Mouse (Mus musculus): ENCODE measurements around the gene Car14. TPM values are rescaled to one million over a fixed set of nuclear protein-coding genes. Genes with fewer than 3 reads are reported as not detected.

Car14 gene
- polyA plus RNA-seq, 1 experiment from 2014 or later, result 5.6 TPM

- no peaks in the 10 kb centered on the region for H3K4me1 ChIP-seq (ENCODE audit: control insufficient read depth, insufficient read depth, low read length)
- H3K36me3 ChIP-seq (ENCODE audit: control insufficient read depth, insufficient read depth, low read length), result peaks cover 90% of the 10 kb centered on the region
- DNase-seq (ENCODE audit: low spot score), result no peak
- no peaks in the 10 kb centered on the region for H3K9me3 ChIP-seq (ENCODE audit: control insufficient read depth, low read length)
- WGBS, result 77% methylated on average over 6 of the region's 6 CpGs
- ATAC-seq (ENCODE audit: low read depth), result no peak
- no peak overlapping the region for H3K9ac ChIP-seq (ENCODE audit: low read depth, low read length)
- H3K4me3 ChIP-seq (ENCODE audit: low read depth, low read length), result no peak overlapping the region
- H3K27me3 ChIP-seq (replicated peaks; ENCODE audit: control insufficient read depth, insufficient read depth, low read length), result no peaks in the 10 kb centered on the region
- H3K27ac ChIP-seq (replicated peaks; ENCODE audit: low read depth, low read length), result no peak overlapping the region
- H3K4me2 ChIP-seq (ENCODE audit: low read depth, low read length), result no peak overlapping the region
Observed at GRCm38 (mm10) chr3:95942749-95943148, 38.3 kb upstream of the Car14 start.

- no peaks in the 10 kb centered on the region for H3K4me1 ChIP-seq (ENCODE audit: control insufficient read depth, insufficient read depth, low read length)
- 91% methylated on average over 15 of the region's 15 CpGs for WGBS
- DNase-seq (ENCODE audit: low spot score) (no peak), ATAC-seq (ENCODE audit: low read depth) (no peak)
- no peak overlapping the region for H3K4me3 ChIP-seq (ENCODE audit: low read depth, low read length)
- no peak overlapping the region for H3K9ac ChIP-seq (ENCODE audit: low read depth, low read length)
- no peaks in the 10 kb centered on the region for H3K9me3 ChIP-seq (ENCODE audit: control insufficient read depth, low read length)
- H3K27ac ChIP-seq (replicated peaks; ENCODE audit: low read depth, low read length), result no peak overlapping the region
- H3K27me3 ChIP-seq (replicated peaks; ENCODE audit: control insufficient read depth, insufficient read depth, low read length), result no peaks in the 10 kb centered on the region
- no peak overlapping the region for H3K4me2 ChIP-seq (ENCODE audit: low read depth, low read length)
- H3K36me3 ChIP-seq (ENCODE audit: control insufficient read depth, insufficient read depth, low read length), result peaks cover 89% of the 10 kb centered on the region
Observed at GRCm38 (mm10) chr3:95938835-95939234, 34.3 kb upstream of the Car14 start.

GRCm38 (mm10) chr3:95938217-95938616 is 33.7 kb upstream of the Car14 start:
- no peak overlapping the region for H3K4me2 ChIP-seq (ENCODE audit: low read depth, low read length)
- no peak overlapping the region for H3K4me3 ChIP-seq (ENCODE audit: low read depth, low read length)
- H3K4me1 ChIP-seq (ENCODE audit: control insufficient read depth, insufficient read depth, low read length), result no peaks in the 10 kb centered on the region
- no peak for ATAC-seq (ENCODE audit: low read depth)
- peaks cover 93% of the 10 kb centered on the region for H3K36me3 ChIP-seq (ENCODE audit: control insufficient read depth, insufficient read depth, low read length)
- no peak overlapping the region for H3K9ac ChIP-seq (ENCODE audit: low read depth, low read length)
- no peaks in the 10 kb centered on the region for H3K27me3 ChIP-seq (replicated peaks; ENCODE audit: control insufficient read depth, insufficient read depth, low read length)
- DNase-seq (ENCODE audit: low spot score), result no peak
- H3K9me3 ChIP-seq (ENCODE audit: control insufficient read depth, low read length), result no peaks in the 10 kb centered on the region
- no peak overlapping the region for H3K27ac ChIP-seq (replicated peaks; ENCODE audit: low read depth, low read length)
- WGBS, result 99% methylated on average over 8 of the region's 8 CpGs

- Histone ChIP-seq H3K4me3 (ENCODE audit: low read depth, low read length) (no peak overlapping the region), H3K9me3 (ENCODE audit: control insufficient read depth, low read length) (no peaks in the 10 kb centered on the region), H3K4me2 (ENCODE audit: low read depth, low read length) (no peak overlapping the region), H3K27me3 (replicated peaks; ENCODE audit: control insufficient read depth, insufficient read depth, low read length) (no peaks in the 10 kb centered on the region), H3K36me3 (ENCODE audit: control insufficient read depth, insufficient read depth, low read length) (peaks cover 58% of the 10 kb centered on the region), H3K9ac (ENCODE audit: low read depth, low read length) (no peak overlapping the region), H3K27ac (replicated peaks; ENCODE audit: low read depth, low read length) (no peak overlapping the region), H3K4me1 (ENCODE audit: control insufficient read depth, insufficient read depth, low read length) (no peaks in the 10 kb centered on the region)
- DNase-seq (ENCODE audit: low spot score), result no peak
- ATAC-seq (ENCODE audit: low read depth), result no peak
- 92% methylated on average over 1 of the region's 1 CpGs for WGBS
Observed at GRCm38 (mm10) chr3:95934448-95934847, 30.0 kb upstream of the Car14 start.

- peaks cover 45% of the 10 kb centered on the region for H3K36me3 ChIP-seq (ENCODE audit: control insufficient read depth, insufficient read depth, low read length)
- H3K9me3 ChIP-seq (ENCODE audit: control insufficient read depth, low read length), result no peaks in the 10 kb centered on the region
- no peak for DNase-seq (ENCODE audit: low spot score)
- no peak overlapping the region for H3K9ac ChIP-seq (ENCODE audit: low read depth, low read length)
- no peaks in the 10 kb centered on the region for H3K4me1 ChIP-seq (ENCODE audit: control insufficient read depth, insufficient read depth, low read length)
- no peak overlapping the region for H3K4me3 ChIP-seq (ENCODE audit: low read depth, low read length)
- WGBS, result 92% methylated on average over 7 of the region's 7 CpGs
- no peak overlapping the region for H3K4me2 ChIP-seq (ENCODE audit: low read depth, low read length)
- H3K27me3 ChIP-seq (replicated peaks; ENCODE audit: control insufficient read depth, insufficient read depth, low read length), result no peaks in the 10 kb centered on the region
- no peak overlapping the region for H3K27ac ChIP-seq (replicated peaks; ENCODE audit: low read depth, low read length)
- ATAC-seq (ENCODE audit: low read depth), result no peak
Observed at GRCm38 (mm10) chr3:95933111-95933750, 28.7 kb upstream of the Car14 start.

- no peak for DNase-seq (ENCODE audit: low spot score)
- no peaks in the 10 kb centered on the region for H3K9me3 ChIP-seq (ENCODE audit: control insufficient read depth, low read length)
Observed at GRCm38 (mm10) chr3:95932566-95932965, 28.1 kb upstream of the Car14 start.

GRCm38 (mm10) chr3:95932157-95932556 is 27.7 kb upstream of the Car14 start:
- Histone ChIP-seq H3K9me3 (ENCODE audit: control insufficient read depth, low read length) (no peaks in the 10 kb centered on the region), H3K9ac (ENCODE audit: low read depth, low read length) (no peak overlapping the region)
- DNase-seq (ENCODE audit: low spot score), result no peak

More at GRCm38 (mm10) chr3:95932566-95932965, 28.1 kb upstream of the Car14 start:
- 93% methylated on average over 7 of the region's 7 CpGs for WGBS
- H3K4me2 ChIP-seq (ENCODE audit: low read depth, low read length), result no peak overlapping the region
- H3K9ac ChIP-seq (ENCODE audit: low read depth, low read length), result no peak overlapping the region
- H3K27ac ChIP-seq (replicated peaks; ENCODE audit: low read depth, low read length), result no peak overlapping the region
- no peak overlapping the region for H3K4me3 ChIP-seq (ENCODE audit: low read depth, low read length)
- H3K36me3 ChIP-seq (ENCODE audit: control insufficient read depth, insufficient read depth, low read length), result peaks cover 39% of the 10 kb centered on the region
- no peaks in the 10 kb centered on the region for H3K4me1 ChIP-seq (ENCODE audit: control insufficient read depth, insufficient read depth, low read length)
- H3K27me3 ChIP-seq (replicated peaks; ENCODE audit: control insufficient read depth, insufficient read depth, low read length), result no peaks in the 10 kb centered on the region
- ATAC-seq (ENCODE audit: low read depth), result no peak

GRCm38 (mm10) chr3:95931471-95931870 is 27.0 kb upstream of the Car14 start:
- ATAC-seq (ENCODE audit: low read depth), result no peak

More at GRCm38 (mm10) chr3:95932157-95932556, 27.7 kb upstream of the Car14 start:
- H3K36me3 ChIP-seq (ENCODE audit: control insufficient read depth, insufficient read depth, low read length), result peaks cover 35% of the 10 kb centered on the region
- H3K4me2 ChIP-seq (ENCODE audit: low read depth, low read length), result no peak overlapping the region
- no peaks in the 10 kb centered on the region for H3K4me1 ChIP-seq (ENCODE audit: control insufficient read depth, insufficient read depth, low read length)
- 48% methylated on average over 1 of the region's 1 CpGs for WGBS
- H3K4me3 ChIP-seq (ENCODE audit: low read depth, low read length), result no peak overlapping the region
- no peaks in the 10 kb centered on the region for H3K27me3 ChIP-seq (replicated peaks; ENCODE audit: control insufficient read depth, insufficient read depth, low read length)
- no peak overlapping the region for H3K27ac ChIP-seq (replicated peaks; ENCODE audit: low read depth, low read length)
- no peak for ATAC-seq (ENCODE audit: low read depth)

GRCm38 (mm10) chr3:95930471-95930789 is 25.9 kb upstream of the Car14 start:
- Histone ChIP-seq H3K4me2 (ENCODE audit: low read depth, low read length) (peak overlapping the region; percentile 69), H3K27ac (replicated peaks; ENCODE audit: low read depth, low read length) (peak overlapping the region; percentile 94), H3K9me3 (ENCODE audit: control insufficient read depth, low read length) (no peaks in the 10 kb centered on the region), H3K4me3 (ENCODE audit: low read depth, low read length) (peak overlapping the region; percentile 86), H3K27me3 (replicated peaks; ENCODE audit: control insufficient read depth, insufficient read depth, low read length) (no peaks in the 10 kb centered on the region), H3K36me3 (ENCODE audit: control insufficient read depth, insufficient read depth, low read length) (peaks cover 24% of the 10 kb centered on the region), H3K9ac (ENCODE audit: low read depth, low read length) (peak overlapping the region; percentile 98), H3K4me1 (ENCODE audit: control insufficient read depth, insufficient read depth, low read length) (no peaks in the 10 kb centered on the region)
- no peak for DNase-seq (ENCODE audit: low spot score)
- ATAC-seq (ENCODE audit: low read depth), result no peak
- under 1% methylated on average over 5 of the region's 5 CpGs for WGBS

More at GRCm38 (mm10) chr3:95931471-95931870, 27.0 kb upstream of the Car14 start:
- Histone ChIP-seq H3K9ac (ENCODE audit: low read depth, low read length) (no peak overlapping the region), H3K4me3 (ENCODE audit: low read depth, low read length) (no peak overlapping the region), H3K27me3 (replicated peaks; ENCODE audit: control insufficient read depth, insufficient read depth, low read length) (no peaks in the 10 kb centered on the region), H3K4me2 (ENCODE audit: low read depth, low read length) (no peak overlapping the region), H3K4me1 (ENCODE audit: control insufficient read depth, insufficient read depth, low read length) (no peaks in the 10 kb centered on the region), H3K9me3 (ENCODE audit: control insufficient read depth, low read length) (no peaks in the 10 kb centered on the region), H3K27ac (replicated peaks; ENCODE audit: low read depth, low read length) (no peak overlapping the region), H3K36me3 (ENCODE audit: control insufficient read depth, insufficient read depth, low read length) (peaks cover 28% of the 10 kb centered on the region)
- 100% methylated on average over 1 of the region's 1 CpGs for WGBS
- no peak for DNase-seq (ENCODE audit: low spot score)

Measured in embryonic facial prominence, embryonic 14.5 days (tissue).